Mouse (Mus musculus) hindbrain, postnatal 0 days (tissue): Measurements from ENCODE around the gene D630003M21Rik. TPM values are rescaled to one million over a fixed set of nuclear protein-coding genes. Genes with fewer than 3 reads are reported as not detected.
A peak's percentile ranks its signal among the peaks of the same experiment; 100 is the strongest.

Source experiments
- ATAC-seq: fragments of 200-750 bp; cut with Nextera tagmentation; 2 replicates; pipeline ENCODE4 v1.8.0; 2017; ENCODE audit warnings: mild to moderate bottlenecking, moderate TSS enrichment, moderate library complexity
- DNase-seq: peaks from one replicate; pipeline ENCODE4 v3.0.0-alpha.2; 2015; ENCODE audit warnings: low spot score
- H3K27ac ChIP-seq: fragments of 300-500 bp; sonication (generic); 2 replicates; pipeline ENCODE4 v1.5.1; 2014; ENCODE audit warnings: mild to moderate bottlenecking
- H3K27me3 ChIP-seq: fragments of 300-500 bp; sonication (generic); 2 replicates; pipeline ENCODE4 v1.6.1; 2014; ENCODE audit warnings: low read length, mixed read lengths; ENCODE audit not compliant: insufficient read depth
- H3K36me3 ChIP-seq: fragments of 300-500 bp; sonication (generic); 2 replicates; pipeline ENCODE4 v1.6.1; 2014; ENCODE audit warnings: low read length, mixed read lengths; ENCODE audit not compliant: insufficient read depth
- H3K4me1 ChIP-seq: fragments of 300-500 bp; sonication (generic); 2 replicates; pipeline ENCODE4 v1.6.1; 2014; ENCODE audit warnings: antibody characterized with exemption, low read length, mixed read lengths; ENCODE audit not compliant: insufficient read depth
- H3K4me2 ChIP-seq: fragments of 300-500 bp; sonication (generic); 2 replicates; pipeline ENCODE4 v1.6.1; 2014; ENCODE audit warnings: low read depth, mild to moderate bottlenecking, low read length, moderate library complexity, mixed read lengths
- H3K4me3 ChIP-seq: fragments of 300-500 bp; sonication (generic); 2 replicates; pipeline ENCODE4 v1.5.1; 2014; ENCODE audit warnings: low read length
- H3K9ac ChIP-seq: fragments of 300-500 bp; sonication (generic); replicated peaks from 2 replicates; pipeline ENCODE4 v1.6.1; 2014; ENCODE audit warnings: mild to moderate bottlenecking, low read length, moderate library complexity, mixed read lengths
- H3K9me3 ChIP-seq: fragments of 300-500 bp; sonication (generic); 2 replicates; pipeline ENCODE4 v1.6.1; 2016; ENCODE audit warnings: low read length, mixed read lengths
- CTCF ChIP-seq: IDR thresholded peaks from 2 replicates; pipeline ENCODE4 v1.5.1; 2016; ENCODE audit warnings: antibody characterized with exemption, control low read depth, low read depth
- WGBS: fragments of 180-500 bp; shearing (Covaris S2); extraction: QIAGEN DNeasy Blood & Tissue Kit; methylation state at CpG from one replicate; pipeline ENCODE4 v1.1.7; 2014; 5-methylcytosine and 5-hydroxymethylcytosine counted together
- polyA plus RNA-seq: library from polyadenylated mRNA; unstranded; fragments of >200 nt; fragmentation: Nextera tagmentation; extraction: Ambion mirVana; gene quantifications from 2 replicates; pipeline ENCODE4 v1.2.1, GENCODE M21; 2015
- total RNA-seq: library from RNA; depleted of rRNA; stranded (reverse); fragments of >200 nt; gene quantifications from 2 replicates; pipeline ENCODE4 v1.2.3, GENCODE M21; 2014

D630003M21Rik gene
- total and polyA plus RNA-seq, 2 experiments from 2014 or later, result 2.3 to 7.8 TPM

DNA sequence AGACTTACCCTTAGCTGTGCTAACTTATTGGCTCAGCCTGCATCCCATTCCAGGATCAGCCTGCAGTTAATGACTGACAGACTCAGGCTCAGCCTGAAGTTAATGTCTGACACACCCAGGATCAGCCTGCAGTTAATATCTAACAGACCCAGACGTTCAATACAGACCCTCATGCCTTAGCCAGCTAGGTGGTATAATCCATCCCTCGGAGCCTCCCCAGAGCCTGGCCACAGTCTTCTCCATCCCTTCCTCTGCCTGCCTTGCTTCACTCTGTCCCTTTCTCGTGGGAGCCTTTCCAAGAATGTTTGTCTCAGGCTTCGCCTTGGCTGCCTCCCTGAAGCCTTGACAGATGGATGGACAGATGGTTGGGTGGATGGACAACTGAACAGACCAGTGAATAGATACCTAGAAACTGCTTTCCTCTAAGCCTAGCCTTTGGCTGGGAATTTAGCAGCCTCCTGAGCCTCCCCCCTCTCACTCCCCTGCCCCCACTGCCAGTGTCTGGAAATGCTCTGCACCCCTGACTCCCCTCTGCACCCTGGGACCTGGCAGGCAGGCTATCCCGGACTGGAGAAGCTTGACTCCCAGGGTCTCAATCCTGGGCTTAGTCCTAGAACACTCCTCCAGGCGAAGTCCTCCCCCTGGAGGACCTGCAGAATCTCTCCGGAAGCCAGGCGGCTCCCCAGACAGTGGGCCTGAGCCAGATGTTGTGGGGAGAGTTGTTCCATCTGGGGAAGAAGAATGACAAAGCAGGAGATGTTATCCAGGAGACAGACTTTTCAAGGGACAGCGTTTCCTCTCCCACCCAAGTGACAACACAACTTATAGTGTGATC lies 13.5 kb downstream of the D630003M21Rik start:
- DNase-seq, result peak; percentile 75
- Histone ChIP-seq H3K27me3 (no peaks in the 10 kb centered on the region), H3K27ac (no peak overlapping the region), H3K4me1 (no peaks in the 10 kb centered on the region), H3K9ac (0 out of 2 replicates have a peak overlapping the region, but pooled peaks have one; percentile 3), H3K4me3 (no peak overlapping the region), H3K9me3 (no peaks in the 10 kb centered on the region), H3K4me2 (no peak overlapping the region), H3K36me3 (no peaks in the 10 kb centered on the region)
- 44% methylated on average over 9 of the region's 9 CpGs for WGBS
- no peak; the same call in 1 of the 2 replicates for TF ChIP-seq CTCF
- 0 out of 2 replicates have a peak, but pooled peaks have one; percentile 22 for ATAC-seq

GRCm38 (mm10) chr2:158211764-158212471 lies 17.1 kb downstream of the D630003M21Rik start:
- TF ChIP-seq CTCF, result peak; percentile 28; the same call in 1 of the 2 replicates
- H3K4me2 ChIP-seq, result no peak overlapping the region
- 63% methylated on average over 4 of the region's 4 CpGs for WGBS
- H3K27me3 ChIP-seq, result no peaks in the 10 kb centered on the region
- no peak for DNase-seq
- H3K4me3 ChIP-seq, result no peak overlapping the region
- no peaks in the 10 kb centered on the region; the same call in 1 of the 2 replicates for H3K4me1 ChIP-seq
- no peaks in the 10 kb centered on the region for H3K9me3 ChIP-seq
- ATAC-seq, result no peak
- no peak overlapping the region for H3K9ac ChIP-seq
- no peaks in the 10 kb centered on the region for H3K36me3 ChIP-seq
- H3K27ac ChIP-seq, result no peak overlapping the region

DNA sequence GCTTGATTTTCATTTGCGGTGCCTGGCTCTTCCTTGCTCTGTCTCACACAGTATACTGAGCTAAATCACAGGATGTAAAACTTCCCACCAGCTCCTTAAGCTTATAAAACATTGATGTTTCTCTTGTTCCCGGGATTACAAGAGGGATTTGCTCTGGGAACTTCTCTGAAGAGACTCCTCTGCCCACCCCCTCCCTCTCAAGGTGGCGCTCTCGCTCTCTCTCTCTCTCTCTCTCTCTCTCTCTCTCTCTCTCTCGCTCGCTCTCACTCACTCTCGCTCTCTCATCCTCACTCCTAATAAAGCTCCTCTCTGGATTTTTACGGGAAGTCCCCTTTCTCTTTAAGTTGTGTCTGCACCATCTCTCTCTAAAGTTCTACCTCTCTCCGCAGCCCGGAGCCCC lies 18.1 kb downstream of the D630003M21Rik start:
- WGBS, result 17% methylated on average over 10 of the region's 10 CpGs
- DNase-seq (peak; percentile 43), ATAC-seq (no peak)
- Histone ChIP-seq H3K27me3 (no peaks in the 10 kb centered on the region), H3K36me3 (no peaks in the 10 kb centered on the region), H3K4me2 (0 out of 2 replicates have a peak overlapping the region, but pooled peaks have one; percentile 30), H3K27ac (no peak overlapping the region), H3K9me3 (no peaks in the 10 kb centered on the region), H3K9ac (no peak overlapping the region), H3K4me1 (no peaks in the 10 kb centered on the region; the same call in 1 of the 2 replicates), H3K4me3 (no peak overlapping the region)
- no peak for TF ChIP-seq CTCF

DNA sequence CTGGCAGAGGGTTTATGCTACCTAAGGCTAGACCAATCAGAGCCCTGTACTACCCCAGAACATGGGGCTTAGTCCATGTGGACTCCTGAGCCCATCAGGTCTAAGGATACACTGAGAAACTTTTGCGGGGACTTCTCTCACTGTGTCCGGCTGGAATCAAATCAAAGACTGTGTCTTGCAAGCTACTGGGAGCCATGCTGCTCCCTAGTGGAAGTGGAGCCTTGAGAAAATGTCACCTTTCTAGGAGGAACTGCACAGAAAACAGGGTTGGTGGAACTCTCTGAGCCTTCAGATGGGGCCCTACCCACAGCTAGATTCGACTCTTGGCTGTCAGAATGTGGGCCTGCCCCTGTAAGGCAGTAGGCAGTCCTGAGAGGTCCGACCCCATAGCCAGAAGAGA lies 18.5 kb downstream of the D630003M21Rik start:
- H3K4me1 ChIP-seq, result no peaks in the 10 kb centered on the region; the same call in 1 of the 2 replicates
- peak; percentile 30; the same call in 1 of the 2 replicates for TF ChIP-seq CTCF
- no peaks in the 10 kb centered on the region for H3K36me3 ChIP-seq
- H3K9ac ChIP-seq, result no peak overlapping the region
- H3K9me3 ChIP-seq, result no peaks in the 10 kb centered on the region
- no peaks in the 10 kb centered on the region for H3K27me3 ChIP-seq
- 55% methylated on average over 4 of the region's 4 CpGs for WGBS
- DNase-seq (no peak), ATAC-seq (no peak)
- H3K4me2 ChIP-seq, result no peak overlapping the region
- no peak overlapping the region for H3K27ac ChIP-seq
- H3K4me3 ChIP-seq, result no peak overlapping the region

DNA sequence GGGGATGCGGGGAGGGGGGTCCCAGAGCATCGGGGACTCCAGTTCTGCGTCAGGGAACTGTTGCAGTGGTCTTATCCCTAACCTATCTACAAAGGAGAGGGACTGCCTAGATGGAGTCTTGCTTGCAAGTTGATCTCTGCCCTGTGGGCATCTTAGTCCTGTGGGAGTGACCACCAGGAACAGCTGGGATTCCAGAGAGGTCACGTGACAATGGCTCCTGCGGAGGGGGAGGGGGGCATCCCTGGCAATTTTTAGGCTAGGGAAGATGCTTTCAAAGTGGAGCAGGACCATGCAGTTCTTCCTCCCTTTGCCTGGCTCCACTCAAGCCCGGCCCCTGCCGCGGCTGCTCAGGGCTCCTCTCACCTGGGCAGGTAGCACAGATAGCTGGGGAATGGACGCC lies 19.2 kb downstream of the D630003M21Rik start:
- no peaks in the 10 kb centered on the region for H3K36me3 ChIP-seq
- H3K27me3 ChIP-seq, result no peaks in the 10 kb centered on the region
- WGBS, result 74% methylated on average over 9 of the region's 9 CpGs
- ATAC-seq (no peak), DNase-seq (no peak)
- peaks cover 3% of the 10 kb centered on the region for H3K4me1 ChIP-seq
- no peak for TF ChIP-seq CTCF
- H3K9ac ChIP-seq, result no peak overlapping the region
- H3K4me3 ChIP-seq, result no peak overlapping the region
- no peak overlapping the region for H3K4me2 ChIP-seq
- no peaks in the 10 kb centered on the region for H3K9me3 ChIP-seq
- H3K27ac ChIP-seq, result no peak overlapping the region

DNA sequence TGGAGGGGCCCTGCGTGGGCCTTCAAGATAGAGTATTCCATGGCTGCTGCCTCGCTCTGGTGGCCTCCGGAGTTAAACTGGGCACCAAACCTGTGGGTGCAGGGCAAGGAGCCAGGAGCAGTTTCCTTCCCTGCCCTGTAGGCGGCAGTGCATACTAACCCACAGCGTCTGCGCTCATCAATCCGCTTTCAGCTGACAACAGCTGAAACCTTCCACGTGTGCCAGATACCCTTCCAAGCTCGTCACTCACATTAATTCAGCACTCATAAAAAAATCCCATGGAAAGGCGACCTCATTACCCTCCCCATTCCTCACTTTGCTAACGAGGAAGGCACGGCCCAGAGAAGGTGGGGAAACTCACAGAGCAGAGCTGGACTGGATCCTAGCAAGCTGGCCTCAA lies 21.2 kb downstream of the D630003M21Rik start:
- ATAC-seq (peak; percentile 44), DNase-seq (peak; percentile 86)
- H3K4me3 ChIP-seq, result no peak overlapping the region
- peaks cover 3% of the 10 kb centered on the region for H3K4me1 ChIP-seq
- WGBS, result 13% methylated on average over 12 of the region's 12 CpGs
- H3K9me3 ChIP-seq, result no peaks in the 10 kb centered on the region
- no peak overlapping the region for H3K9ac ChIP-seq
- H3K36me3 ChIP-seq, result no peaks in the 10 kb centered on the region
- no peak overlapping the region for H3K27ac ChIP-seq
- no peaks in the 10 kb centered on the region for H3K27me3 ChIP-seq
- 0 out of 2 replicates have a peak overlapping the region, but pooled peaks have one; percentile 5 for H3K4me2 ChIP-seq
- TF ChIP-seq CTCF, result peak; percentile 97
